Mouse (Mus musculus): Measurements from ENCODE around the gene Gpr152. TPM values are rescaled to one million over a fixed set of nuclear protein-coding genes. Genes with fewer than 3 reads are reported as not detected.

Gene Gpr152
- polyA plus RNA-seq, 1 experiment: 0.06 TPM

- H3K4me1 ChIP-seq (ENCODE audit: control insufficient read depth, insufficient read depth, insufficient read length, low read length): no peaks in the 10 kb centered on the region
- no peaks in the 10 kb centered on the region for H3K27me3 ChIP-seq (ENCODE audit: control insufficient read depth, insufficient read depth, low read length)
- TF ChIP-seq POLR2A (IDR thresholded peaks at IDR 0.05; ENCODE audit: low read depth, low read length) (no peak), CTCF (IDR thresholded peaks at IDR 0.05; ENCODE audit: extremely low read depth, insufficient read length, insufficient replicate concordance, low read depth, low read length) (no peak)
- H3K36me3 ChIP-seq (ENCODE audit: control insufficient read depth, insufficient read depth, low read length): peaks cover 53% of the 10 kb centered on the region
- no peak overlapping the region for H3K4me3 ChIP-seq (ENCODE audit: low read depth, low read length)
- WGBS: 94% methylated on average over 14 of the region's 14 CpGs
- no peak overlapping the region for H3K27ac ChIP-seq (ENCODE audit: insufficient read depth, low read depth, low read length)
Measured at GRCm38 (mm10) chr19:4106654-4107053, 32.9 kb upstream of the Gpr152 start.

- peaks cover 16% of the 10 kb centered on the region for H3K4me1 ChIP-seq (ENCODE audit: control insufficient read depth, insufficient read depth, insufficient read length, low read length)
- 88% methylated on average over 9 of the region's 9 CpGs for WGBS
- no peak overlapping the region for H3K4me3 ChIP-seq (ENCODE audit: low read depth, low read length)
- no peaks in the 10 kb centered on the region for H3K27me3 ChIP-seq (ENCODE audit: control insufficient read depth, insufficient read depth, low read length)
- H3K36me3 ChIP-seq (ENCODE audit: control insufficient read depth, insufficient read depth, low read length): peaks cover 60% of the 10 kb centered on the region
- no peak overlapping the region for H3K27ac ChIP-seq (ENCODE audit: insufficient read depth, low read depth, low read length)
- TF ChIP-seq CTCF (IDR thresholded peaks at IDR 0.05; ENCODE audit: extremely low read depth, insufficient read length, insufficient replicate concordance, low read depth, low read length): no peak
- no peak for TF ChIP-seq POLR2A (IDR thresholded peaks at IDR 0.05; ENCODE audit: low read depth, low read length)
Measured at GRCm38 (mm10) chr19:4108535-4108934, 31.1 kb upstream of the Gpr152 start.

GRCm38 (mm10) chr19:4112063-4112960 lies 27.3 kb upstream of the Gpr152 start:
- Histone ChIP-seq H3K27ac (ENCODE audit: insufficient read depth, low read depth, low read length) (peak overlapping the region; percentile 99), H3K36me3 (ENCODE audit: control insufficient read depth, insufficient read depth, low read length) (peaks cover 53% of the 10 kb centered on the region), H3K27me3 (ENCODE audit: control insufficient read depth, insufficient read depth, low read length) (no peaks in the 10 kb centered on the region), H3K4me1 (ENCODE audit: control insufficient read depth, insufficient read depth, insufficient read length, low read length) (peaks cover 33% of the 10 kb centered on the region), H3K4me3 (ENCODE audit: low read depth, low read length) (no peak overlapping the region)
- TF ChIP-seq CTCF (IDR thresholded peaks at IDR 0.05; ENCODE audit: extremely low read depth, insufficient read length, insufficient replicate concordance, low read depth, low read length): no peak
- TF ChIP-seq POLR2A (IDR thresholded peaks at IDR 0.05; ENCODE audit: low read depth, low read length): no peak
- WGBS: 94% methylated on average over 26 of the region's 26 CpGs

GRCm38 (mm10) chr19:4113186-4113805 lies 26.3 kb upstream of the Gpr152 start:
- H3K4me3 ChIP-seq (ENCODE audit: low read depth, low read length): 0 out of 2 replicates have a peak overlapping the region, but pooled peaks have one; percentile 4

GRCm38 (mm10) chr19:4113806-4114230 lies 25.8 kb upstream of the Gpr152 start:
- no peak for TF ChIP-seq POLR2A (IDR thresholded peaks at IDR 0.05; ENCODE audit: low read depth, low read length)
- no peak for TF ChIP-seq CTCF (IDR thresholded peaks at IDR 0.05; ENCODE audit: extremely low read depth, insufficient read length, insufficient replicate concordance, low read depth, low read length)
- 8% methylated on average over 5 of the region's 5 CpGs for WGBS
- peaks cover 36% of the 10 kb centered on the region for H3K4me1 ChIP-seq (ENCODE audit: control insufficient read depth, insufficient read depth, insufficient read length, low read length)
- peaks cover 47% of the 10 kb centered on the region for H3K36me3 ChIP-seq (ENCODE audit: control insufficient read depth, insufficient read depth, low read length)
- peak overlapping the region; percentile 99 for H3K27ac ChIP-seq (ENCODE audit: insufficient read depth, low read depth, low read length)
- H3K4me3 ChIP-seq (ENCODE audit: low read depth, low read length): 0 out of 2 replicates have a peak overlapping the region, but pooled peaks have one; percentile 4
- no peaks in the 10 kb centered on the region for H3K27me3 ChIP-seq (ENCODE audit: control insufficient read depth, insufficient read depth, low read length)

More at GRCm38 (mm10) chr19:4113186-4113805, 26.3 kb upstream of the Gpr152 start:
- TF ChIP-seq POLR2A (IDR thresholded peaks at IDR 0.05; ENCODE audit: low read depth, low read length): peak; percentile 44; the same call in 1 of the 2 replicates
- TF ChIP-seq CTCF (IDR thresholded peaks at IDR 0.05; ENCODE audit: extremely low read depth, insufficient read length, insufficient replicate concordance, low read depth, low read length): no peak
- no peaks in the 10 kb centered on the region for H3K27me3 ChIP-seq (ENCODE audit: control insufficient read depth, insufficient read depth, low read length)
- peaks cover 36% of the 10 kb centered on the region for H3K4me1 ChIP-seq (ENCODE audit: control insufficient read depth, insufficient read depth, insufficient read length, low read length)
- H3K27ac ChIP-seq (ENCODE audit: insufficient read depth, low read depth, low read length): peak overlapping the region; percentile 99
- H3K36me3 ChIP-seq (ENCODE audit: control insufficient read depth, insufficient read depth, low read length): peaks cover 51% of the 10 kb centered on the region
- 8% methylated on average over 13 of the region's 13 CpGs for WGBS

GRCm38 (mm10) chr19:4114551-4114950 lies 25.0 kb upstream of the Gpr152 start:
- H3K27me3 ChIP-seq (ENCODE audit: control insufficient read depth, insufficient read depth, low read length): no peaks in the 10 kb centered on the region
- peak overlapping the region; percentile 99 for H3K27ac ChIP-seq (ENCODE audit: insufficient read depth, low read depth, low read length)
- H3K4me1 ChIP-seq (ENCODE audit: control insufficient read depth, insufficient read depth, insufficient read length, low read length): peaks cover 36% of the 10 kb centered on the region
- no peak for TF ChIP-seq POLR2A (IDR thresholded peaks at IDR 0.05; ENCODE audit: low read depth, low read length)
- no peak for TF ChIP-seq CTCF (IDR thresholded peaks at IDR 0.05; ENCODE audit: extremely low read depth, insufficient read length, insufficient replicate concordance, low read depth, low read length)
- no peak overlapping the region for H3K4me3 ChIP-seq (ENCODE audit: low read depth, low read length)
- peaks cover 45% of the 10 kb centered on the region for H3K36me3 ChIP-seq (ENCODE audit: control insufficient read depth, insufficient read depth, low read length)
- WGBS: 47% methylated on average over 10 of the region's 10 CpGs

- Histone ChIP-seq H3K27me3 (ENCODE audit: control insufficient read depth, insufficient read depth, low read length) (no peaks in the 10 kb centered on the region), H3K4me3 (ENCODE audit: low read depth, low read length) (no peak overlapping the region), H3K36me3 (ENCODE audit: control insufficient read depth, insufficient read depth, low read length) (peaks cover 45% of the 10 kb centered on the region), H3K4me1 (ENCODE audit: control insufficient read depth, insufficient read depth, insufficient read length, low read length) (peaks cover 38% of the 10 kb centered on the region), H3K27ac (ENCODE audit: insufficient read depth, low read depth, low read length) (peak overlapping the region; percentile 99)
- no peak for TF ChIP-seq POLR2A (IDR thresholded peaks at IDR 0.05; ENCODE audit: low read depth, low read length)
- TF ChIP-seq CTCF (IDR thresholded peaks at IDR 0.05; ENCODE audit: extremely low read depth, insufficient read length, insufficient replicate concordance, low read depth, low read length): no peak
- 91% methylated on average over 10 of the region's 10 CpGs for WGBS
Measured at GRCm38 (mm10) chr19:4115144-4115543, 24.4 kb upstream of the Gpr152 start.

Measured in small intestine, adult 2 months (tissue).